Mouse (Mus musculus): ENCODE measurements at regions not wholly inside any gene's neighbourhood (a gene's known extent, or its start where the extent isn't known, plus 50 kb on each side); places are given as distances from the start of the nearest gene placed in this dataset.
A peak's percentile ranks its signal among the peaks of the same experiment; 100 is the strongest.
"Not testable (repeated sequence)": the region's sequence is repeated elsewhere in the genome, so short reads cannot be mapped to it uniquely, and the experiment has no call there.

DNA sequence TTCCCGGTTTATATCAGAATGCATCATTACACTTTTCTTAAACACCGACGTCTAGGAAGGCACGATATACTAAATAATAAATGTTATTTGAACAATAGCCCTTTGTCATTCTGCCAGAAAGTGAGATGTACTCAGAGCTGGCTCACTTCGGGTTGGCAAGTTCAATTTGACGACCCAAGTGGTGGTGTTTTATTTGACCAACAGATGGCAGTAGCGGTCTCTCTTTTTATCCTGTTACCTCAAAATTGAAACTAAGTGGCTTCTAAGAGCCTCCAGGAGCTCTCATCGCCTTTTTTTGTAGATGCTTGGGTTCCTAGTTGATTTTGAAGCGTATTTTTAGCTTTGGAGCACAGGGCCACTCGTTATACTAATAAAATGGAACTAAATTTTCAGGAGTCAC, 66.7 kb upstream of the Chmp2b start:
- DNase-seq, result peak; percentile 20

DNA sequence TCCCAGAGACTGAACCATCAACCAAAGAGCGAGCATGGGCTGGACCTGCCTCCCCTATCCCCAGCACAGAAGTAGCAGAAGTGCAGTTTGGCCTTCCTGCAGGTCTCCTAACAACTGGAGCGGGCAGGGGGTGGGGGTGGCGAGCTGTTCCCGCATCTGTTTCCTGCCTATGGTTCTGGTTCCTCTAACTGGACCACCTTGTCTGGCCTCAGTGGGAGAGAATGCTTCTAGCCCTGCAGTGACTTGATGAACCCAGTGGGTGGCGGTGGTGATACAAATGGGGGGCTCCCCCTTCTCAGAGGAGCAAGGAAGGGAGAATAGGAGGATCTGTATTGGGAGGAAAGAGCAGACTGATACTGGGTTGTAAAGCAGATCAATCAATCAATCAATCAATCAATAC, 69.2 kb upstream of the Chmp2b start:
- DNase-seq, result no peak

DNA sequence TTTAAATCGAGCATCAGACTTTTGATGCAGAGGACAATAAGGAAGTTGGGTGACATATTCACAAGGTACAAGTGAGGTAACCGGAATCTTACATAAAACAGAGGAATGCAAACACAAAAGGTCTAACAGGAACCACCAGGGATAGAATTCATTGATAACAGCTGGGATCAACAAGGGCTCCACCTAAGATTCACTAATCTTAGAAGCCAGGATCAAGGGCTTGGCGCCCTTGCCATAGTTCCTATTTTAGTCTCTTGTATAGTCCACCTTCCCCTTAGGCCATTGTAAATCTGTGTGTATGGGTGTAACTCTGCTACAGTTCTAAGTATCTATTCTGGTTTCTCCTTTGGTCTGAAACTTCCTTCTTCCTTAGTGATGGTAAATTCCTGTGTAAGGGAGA, 84.2 kb upstream of the Chmp2b start:
- not testable (repeated sequence) for DNase-seq

DNA sequence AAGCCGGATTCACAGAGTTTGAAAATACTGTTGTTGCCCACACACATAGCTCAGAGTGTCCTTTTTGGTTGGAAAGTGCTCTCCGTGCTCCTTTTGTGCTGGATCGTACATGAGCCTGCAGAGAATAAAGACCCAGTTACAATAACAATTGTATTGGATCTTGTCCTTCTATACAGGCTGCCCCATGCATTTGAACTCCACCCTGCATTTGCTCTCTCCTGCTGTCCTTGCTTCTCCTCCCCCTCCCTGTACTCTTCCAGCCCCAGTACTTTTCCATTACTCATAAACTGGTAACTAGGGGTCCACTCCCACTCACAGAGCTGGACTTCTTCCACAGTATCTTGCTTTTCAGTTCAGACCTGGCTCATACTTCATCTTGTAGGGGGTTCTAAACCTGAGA, 86.5 kb upstream of the Chmp2b start:
- no peak for DNase-seq

DNA sequence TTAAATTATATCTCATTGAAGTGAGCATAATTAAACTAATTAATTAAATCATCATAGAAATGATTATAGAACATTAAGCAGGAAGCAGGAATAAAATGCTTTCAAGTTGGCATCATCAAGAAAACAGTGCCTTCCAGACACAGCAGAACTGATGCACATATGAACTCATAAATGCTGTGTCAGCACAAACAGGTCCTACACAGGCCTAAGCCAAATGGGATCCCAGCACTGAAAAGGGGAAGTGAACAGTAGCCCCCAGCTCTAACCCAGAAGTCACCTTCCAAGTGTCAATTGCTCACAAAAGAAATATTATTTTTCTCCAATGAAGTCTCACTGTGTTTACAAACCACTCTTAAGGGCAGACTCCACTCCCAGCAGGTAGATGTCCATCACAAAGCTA, 93.0 kb upstream of the Chmp2b start:
- no peak for DNase-seq

DNA sequence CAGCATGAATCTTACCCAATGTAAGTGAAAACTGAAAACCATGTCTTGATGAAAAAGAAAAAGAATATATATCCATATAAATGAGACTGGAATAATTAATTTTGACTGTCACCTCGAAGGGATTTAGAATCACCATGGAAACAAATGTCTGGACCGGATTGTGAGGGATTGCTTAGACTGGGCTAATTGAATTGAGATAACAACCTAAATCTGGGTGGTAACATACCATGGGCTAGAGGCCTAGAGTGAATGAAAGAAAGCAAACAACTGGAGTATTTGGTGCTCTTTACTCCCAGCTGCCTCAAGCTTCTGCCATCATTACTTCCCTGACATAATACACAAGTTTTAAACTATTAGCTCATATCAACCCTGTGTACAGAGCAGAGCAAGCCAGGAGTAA, 95.3 kb upstream of the Chmp2b start:
- DNase-seq, result no peak

DNA sequence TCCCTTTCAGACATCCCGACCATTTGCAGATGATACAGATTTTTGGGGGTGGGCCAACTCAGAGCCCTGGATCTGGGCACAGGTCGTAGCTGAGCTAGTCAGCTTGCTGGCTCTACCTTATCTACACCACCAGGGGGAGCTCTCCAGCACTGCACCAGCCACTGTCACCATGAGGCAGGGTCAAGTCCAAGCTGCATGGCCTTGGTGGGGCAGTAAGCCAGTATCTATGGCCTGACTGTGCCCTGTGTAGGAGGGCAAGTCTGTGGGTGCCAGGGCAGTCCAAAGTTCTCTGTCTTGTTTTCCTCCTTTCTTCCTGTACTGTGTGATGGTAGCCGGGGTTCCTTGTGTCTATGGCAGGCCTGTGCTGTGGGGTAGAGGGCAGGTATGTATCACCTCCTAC, 102.3 kb upstream of the Chmp2b start:
- DNase-seq, result peak; percentile 14

DNA sequence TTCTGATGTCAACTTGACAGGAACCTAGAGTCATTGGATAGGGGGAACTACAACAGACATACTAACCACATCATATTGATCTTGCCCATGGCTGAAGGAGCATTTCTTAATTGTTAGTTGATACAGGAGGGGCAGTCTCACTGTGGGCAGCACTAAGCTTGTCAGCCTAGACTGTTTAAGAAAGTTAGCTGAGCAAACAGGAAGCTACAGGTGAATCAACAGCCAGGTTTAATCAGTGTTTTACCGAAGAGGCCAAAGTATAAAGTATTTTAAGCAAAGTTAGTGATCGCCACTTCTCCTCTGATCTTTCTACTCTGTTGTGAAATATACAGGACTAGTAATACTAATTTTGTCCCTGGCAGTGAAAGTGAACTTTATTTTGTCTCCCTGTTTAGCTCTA, 109.6 kb upstream of the Chmp2b start:
- no peak for DNase-seq

DNA sequence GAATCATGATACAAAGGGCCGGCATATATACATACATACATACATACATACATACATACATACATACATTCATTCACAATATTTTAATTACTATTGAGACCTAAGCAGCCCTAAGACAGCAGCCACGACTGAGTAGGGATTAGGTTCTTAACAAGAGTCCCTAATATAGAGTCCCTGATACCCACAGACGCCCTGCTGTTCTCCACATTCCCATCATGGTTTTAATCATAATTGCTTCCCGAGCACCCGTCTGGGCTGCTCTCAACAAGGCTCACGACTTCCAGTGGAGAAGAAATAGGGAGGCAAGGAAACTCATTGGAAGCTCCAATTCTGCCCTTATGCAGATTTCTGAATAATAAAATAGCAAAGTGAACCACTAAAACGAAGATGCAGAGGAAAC, 120.6 kb upstream of the Chmp2b start:
- DNase-seq, result no peak

DNA sequence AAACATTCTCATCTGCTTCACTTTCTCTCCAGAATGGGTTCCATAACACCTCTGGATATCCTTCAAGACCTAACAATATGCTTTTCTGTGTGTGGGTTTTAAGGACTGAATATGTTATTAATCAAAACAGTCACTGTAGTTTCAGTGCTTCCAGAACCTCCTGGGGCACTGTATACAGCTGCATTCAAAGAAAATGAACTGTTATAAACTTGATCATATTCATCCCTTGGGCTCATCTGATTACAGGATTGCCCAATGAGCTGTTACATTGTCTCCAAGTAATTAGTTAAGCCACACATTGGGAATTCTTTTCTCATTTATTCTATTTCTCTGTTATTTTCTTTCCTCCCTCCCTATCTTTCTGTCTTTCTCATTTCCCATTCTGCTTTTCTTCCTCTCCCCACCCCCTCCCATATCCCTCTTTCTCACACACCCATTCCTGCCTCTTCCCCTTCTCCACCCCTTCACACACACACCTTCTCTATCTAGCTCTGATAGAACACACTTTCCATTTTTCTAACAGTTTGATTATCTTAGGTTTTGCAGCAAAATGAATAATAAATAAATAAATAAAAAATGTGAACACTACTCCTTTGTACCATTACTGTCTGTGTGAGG, 121.3 kb upstream of the Chmp2b start:
- DNase-seq, result no peak

DNA sequence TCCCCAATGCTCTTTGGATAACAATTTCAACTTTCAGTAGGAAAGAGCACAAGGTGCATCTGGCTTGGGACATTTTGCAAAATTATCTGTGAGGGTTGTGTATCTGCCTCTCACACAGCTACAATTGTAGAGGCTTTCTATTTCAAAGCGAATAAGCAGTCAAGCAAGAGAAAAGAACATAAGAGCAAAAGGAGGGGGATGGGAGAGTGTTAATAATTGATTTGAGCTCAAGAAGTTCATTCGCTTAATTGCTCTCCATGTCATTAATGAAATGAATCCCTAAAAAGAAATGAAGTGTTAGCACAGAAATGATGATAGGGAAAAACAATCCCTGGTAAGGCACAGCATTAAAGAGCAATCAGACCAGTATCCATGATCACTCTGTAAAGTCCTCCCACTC, 121.4 kb upstream of the Vgll3 start:
- no peak for DNase-seq

DNA sequence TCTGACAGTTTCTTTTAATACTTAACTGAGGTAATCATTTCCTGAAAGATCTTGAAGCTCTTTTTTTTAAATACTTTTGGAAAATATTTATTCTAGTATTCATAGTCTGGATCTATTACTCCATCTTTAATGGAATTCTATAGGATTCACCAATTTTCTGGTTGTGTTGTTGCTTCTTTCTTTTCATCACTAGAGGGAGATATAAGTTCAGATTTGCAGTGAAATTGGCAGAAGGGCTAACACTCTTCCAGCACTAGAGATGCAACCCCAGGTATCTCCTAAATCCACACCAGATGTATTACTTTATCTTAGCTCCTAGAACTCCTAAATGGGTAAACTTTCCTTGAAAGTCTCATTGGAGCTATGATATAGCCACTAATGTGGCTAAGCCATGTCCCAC, 99.4 kb upstream of the Vgll3 start:
- DNase-seq, result no peak

DNA sequence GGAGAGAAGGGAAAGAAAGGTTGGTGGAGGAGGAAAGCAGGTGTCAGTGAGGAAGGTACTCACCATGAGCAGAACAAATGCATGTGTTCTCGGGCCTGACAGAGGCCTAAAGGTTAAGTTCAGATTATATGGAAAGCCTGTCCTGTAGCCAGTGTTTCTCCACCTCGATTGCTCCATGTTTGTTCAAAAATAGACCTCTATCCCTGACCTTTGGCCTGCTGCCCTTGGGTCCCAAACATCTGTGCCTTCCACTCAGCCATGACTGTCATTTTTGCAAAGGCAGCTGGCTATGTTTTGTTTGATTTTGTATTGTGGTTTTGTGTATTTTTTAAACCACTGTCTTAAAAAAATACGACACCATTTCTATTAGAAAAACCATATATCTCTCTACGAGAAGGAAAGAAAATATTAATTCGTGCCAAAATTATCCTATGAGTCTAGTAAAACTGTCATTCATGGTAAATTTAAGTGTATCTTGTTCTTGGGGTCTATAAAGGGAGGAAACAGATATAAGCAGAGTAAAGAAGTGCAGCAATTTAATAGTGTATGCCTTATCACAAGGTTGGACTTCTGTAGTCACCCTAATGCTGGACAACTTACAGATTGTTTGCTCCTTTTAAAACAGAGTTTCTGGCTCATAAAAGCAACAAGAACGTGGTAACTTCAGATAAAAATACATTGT, 96.1 kb upstream of the Vgll3 start:
- DNase-seq, result peak; percentile 3

DNA sequence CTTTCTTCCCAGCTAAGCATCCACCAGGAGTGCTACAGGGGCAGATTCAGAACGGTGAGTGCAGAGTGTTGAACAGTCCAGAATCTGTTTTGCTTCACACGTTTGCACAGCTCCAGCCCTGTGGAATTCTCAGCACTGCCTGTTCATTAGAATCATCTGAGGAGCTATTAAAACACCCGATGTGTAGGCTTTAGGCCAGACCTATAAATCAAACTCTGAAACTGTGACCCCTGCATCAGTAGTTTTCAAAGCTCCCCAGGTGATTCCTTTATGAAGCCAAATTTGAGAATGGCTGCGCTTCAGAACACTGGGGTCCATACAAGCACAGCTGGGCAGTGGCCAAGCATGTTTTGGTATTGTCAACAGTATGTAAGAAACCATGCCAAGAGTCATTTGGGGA, 94.1 kb upstream of the Vgll3 start:
- DNase-seq, result no peak

DNA sequence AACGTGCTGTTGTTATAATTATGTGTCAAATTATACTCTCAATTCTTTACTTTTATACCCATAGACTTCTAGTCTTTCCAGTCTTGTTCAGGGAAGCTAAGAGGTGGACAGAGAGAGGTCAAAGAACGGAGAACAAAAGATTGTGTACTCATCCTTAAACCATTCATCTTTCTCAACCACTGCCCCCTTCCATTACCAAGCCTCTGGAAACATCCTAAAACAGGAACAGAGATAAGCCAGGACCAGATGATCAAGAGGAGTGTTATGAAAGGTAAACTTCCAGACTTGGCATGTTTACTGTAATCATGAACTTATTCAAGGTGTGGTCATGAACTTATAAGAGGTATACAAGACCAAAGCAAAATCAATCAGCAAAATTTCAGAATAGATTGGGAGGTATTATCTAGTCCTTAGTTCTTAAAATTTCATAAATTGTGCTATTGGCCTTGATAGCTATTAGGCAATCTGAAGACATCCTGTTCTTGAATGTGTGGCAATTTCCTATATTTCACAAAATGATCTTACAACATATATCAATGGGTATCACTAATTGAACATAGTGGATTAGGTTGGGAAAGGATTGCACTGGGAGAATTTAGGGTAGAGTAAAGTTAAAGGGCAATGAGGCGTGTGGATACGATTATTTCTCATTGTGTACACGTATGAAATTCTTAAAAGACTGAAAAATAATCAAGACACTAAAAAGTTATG, 89.3 kb upstream of the Vgll3 start:
- no peak for DNase-seq

DNA sequence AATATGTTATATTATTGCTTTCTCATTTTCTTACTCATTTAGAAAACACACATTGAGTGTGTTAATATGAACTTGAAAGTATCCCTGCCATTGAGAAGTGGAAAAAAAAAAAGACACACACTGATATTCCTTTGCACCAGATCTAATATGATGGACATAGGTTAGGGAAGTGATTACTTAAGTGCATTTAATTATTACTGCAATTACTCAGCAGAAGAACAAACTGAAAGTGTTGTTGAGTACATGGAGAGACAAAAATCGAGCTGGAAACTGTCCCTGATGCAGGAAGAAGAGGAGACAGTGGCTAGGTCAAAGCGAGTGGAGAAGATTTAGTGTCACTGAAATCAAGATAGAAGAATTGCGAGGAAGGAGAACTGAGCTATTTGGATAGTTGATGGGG, 88.8 kb upstream of the Vgll3 start:
- DNase-seq, result no peak

DNA sequence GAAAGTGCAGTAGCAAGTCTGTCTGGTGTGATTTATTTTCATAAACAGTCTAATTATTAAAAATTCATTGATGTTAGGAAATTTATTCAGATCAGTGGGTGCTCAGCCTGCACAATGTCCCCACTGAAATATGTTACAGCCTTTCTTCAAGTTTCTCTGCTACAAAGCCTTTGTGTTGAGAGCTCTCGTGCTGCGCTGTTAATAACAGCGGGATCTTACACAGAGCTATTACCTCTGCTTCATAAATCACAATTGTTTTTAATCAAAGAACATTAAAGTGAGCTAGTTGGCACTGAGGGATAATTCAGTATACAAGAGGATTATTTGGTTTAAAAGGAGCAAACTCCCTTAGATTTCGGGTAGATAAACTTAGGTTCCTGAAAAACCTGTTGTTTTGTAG, 85.7 kb upstream of the Vgll3 start:
- DNase-seq, result no peak

DNA sequence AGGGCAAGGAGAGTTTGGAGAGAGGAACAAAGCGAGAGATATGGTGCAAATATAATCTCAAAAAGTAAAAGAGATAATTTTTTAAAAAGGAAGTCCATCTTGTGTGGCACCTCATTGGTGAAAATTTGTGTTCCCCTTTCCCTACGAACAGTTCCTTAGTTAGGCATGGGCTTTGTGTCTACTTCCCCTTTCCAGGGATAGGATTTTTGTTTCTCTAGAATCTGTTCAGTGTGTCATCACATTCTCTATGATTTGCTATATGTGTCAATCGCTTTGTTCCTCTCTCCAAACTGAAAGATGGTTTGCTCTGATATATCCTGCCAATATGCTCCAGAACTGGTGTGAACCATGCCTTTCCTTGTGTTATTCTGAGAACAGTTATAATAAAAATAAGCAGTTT, 75.4 kb upstream of the Vgll3 start:
- DNase-seq, result no peak

DNA sequence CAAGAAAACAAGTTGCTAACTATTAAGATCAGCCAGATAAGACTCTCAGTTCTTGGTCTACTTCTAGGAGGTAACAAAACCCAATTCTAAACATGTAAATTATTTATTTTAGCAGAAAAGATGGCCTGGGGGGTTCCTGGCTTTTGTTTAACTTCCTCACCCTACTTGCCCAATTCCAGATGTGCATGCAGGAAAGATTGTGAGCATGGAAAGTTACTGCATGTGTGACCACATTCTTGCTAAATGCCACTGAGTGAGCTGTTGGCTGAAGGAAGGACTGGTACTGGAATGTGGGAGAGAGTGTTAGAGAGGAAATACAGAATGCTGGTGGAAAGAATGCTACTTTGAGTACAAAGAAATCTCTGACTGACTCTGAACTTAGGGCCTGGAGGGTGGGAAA, 72.1 kb upstream of the Vgll3 start:
- DNase-seq, result no peak

DNA sequence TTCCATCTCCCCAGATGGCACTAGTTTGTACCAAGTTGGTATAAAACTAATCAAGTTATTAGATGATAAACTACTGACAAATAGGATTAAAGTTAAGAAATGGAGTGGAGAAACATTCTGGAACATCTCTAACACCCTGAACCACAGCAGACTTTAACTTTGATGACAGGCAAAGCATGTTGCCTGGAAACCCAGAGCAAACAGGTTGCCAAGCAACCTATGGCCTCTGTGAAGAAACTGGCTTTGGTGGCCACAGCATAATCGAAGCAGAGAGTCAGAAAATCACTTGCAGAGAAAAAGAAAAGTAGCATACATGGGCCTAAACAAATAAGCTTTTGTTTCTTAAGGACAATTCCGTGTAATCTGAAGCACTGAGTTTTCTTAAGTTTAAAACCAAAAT, 59.4 kb upstream of the Vgll3 start:
- DNase-seq, result no peak
